Mouse (Mus musculus): ENCODE results near the gene Nipsnap2.
"Not testable (repeated sequence)": the region's sequence is repeated elsewhere in the genome, so short reads cannot be mapped to it uniquely, and the experiment has no call there.

The Nipsnap2 gene

DNA sequence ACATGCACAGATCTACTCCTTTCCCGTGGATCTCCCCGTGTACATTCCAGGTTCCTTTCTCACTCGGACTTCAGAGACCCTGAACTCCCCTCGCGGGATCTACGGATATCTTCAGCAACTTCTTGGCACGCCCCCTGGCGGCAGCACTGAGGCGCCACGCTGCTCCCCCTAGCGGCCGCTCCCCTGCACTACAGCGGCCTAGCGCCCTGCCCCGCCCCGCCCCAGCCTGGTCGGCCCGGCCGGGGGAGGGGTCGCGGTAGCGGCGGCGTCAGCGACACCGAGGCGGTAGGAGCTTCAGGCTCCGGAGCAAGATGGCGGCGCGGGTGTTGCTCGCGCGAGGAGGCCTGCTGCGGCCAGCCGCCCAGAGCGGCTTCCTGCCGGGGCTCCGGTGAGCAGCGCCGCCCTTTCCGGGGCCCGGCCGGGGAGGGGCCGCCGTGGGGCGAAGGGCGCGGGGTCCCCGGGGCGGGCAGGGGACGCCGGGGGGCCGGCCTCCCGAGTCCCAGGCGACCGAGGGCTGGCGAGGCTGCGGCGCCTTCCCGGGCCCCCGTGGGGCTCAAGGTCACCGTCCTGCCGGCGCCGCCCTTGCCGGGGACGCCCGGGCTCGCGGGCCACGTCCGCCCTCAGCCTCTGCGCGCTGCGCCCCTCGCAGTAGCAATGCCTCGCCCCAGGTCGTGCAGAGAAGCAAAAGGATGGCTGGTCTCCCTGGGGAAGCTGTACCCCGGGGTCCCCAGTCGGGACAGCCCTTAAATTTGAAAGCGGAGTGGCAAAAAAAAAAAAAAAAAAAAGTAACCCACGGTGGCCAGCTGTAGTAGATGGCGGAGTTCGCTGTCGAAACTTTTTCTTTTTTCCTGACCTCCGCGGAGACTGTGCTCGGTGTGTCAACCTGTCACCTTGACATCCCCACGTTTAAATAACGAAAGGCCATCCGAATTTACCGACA, at the start of gene Nipsnap2:
Gene Nipsnap2, plus strand, starts transcription at position 230 of the 940 bp plus-strand sequence.
- DNase-seq (ENCODE audit: low read depth, low spot score) = peak; percentile 90

DNA sequence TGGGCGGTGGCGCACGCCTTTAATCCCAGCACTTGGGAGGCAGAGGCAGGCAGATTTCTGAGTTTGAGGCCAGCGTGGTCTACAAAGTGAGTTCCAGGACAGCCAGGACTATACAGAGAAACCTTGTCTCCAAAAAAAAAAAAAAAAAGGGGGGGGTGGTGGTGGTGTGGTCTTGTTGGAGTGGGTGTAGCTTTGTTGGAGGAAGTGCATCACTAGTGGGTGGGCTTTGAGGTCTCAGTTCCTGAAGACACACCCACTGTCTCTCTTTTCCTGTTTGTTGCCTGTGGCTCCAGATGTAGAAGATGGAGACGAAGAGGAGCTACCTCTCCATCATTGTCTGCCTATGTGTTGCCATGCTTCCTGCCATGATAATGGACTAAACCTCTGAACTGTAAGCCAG, 39.7 kb upstream of the Nipsnap2 start:
- DNase-seq (ENCODE audit: low read depth, low spot score) = not testable (repeated sequence)

DNA sequence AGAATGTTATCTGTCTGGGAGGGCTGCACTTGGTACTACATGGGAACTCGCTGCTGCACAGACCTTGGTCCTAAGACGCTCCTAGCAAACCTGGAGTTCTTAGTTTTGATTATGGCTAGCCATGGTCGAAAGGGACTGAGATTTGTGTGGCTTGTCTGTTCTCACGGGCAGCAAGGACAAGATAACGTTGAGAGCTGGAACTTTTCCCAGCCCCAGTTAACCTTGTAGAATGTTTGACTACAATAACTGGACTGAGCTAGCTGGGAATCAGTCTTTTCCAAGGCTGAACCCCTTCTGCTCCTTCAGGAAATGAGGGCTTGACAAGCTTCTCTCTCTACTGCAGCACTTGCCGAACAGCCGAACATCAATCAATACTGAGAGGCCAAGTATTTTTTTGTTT, 37.2 kb upstream of the Nipsnap2 start:
- DNase-seq (ENCODE audit: low read depth, low spot score) = no peak

DNA sequence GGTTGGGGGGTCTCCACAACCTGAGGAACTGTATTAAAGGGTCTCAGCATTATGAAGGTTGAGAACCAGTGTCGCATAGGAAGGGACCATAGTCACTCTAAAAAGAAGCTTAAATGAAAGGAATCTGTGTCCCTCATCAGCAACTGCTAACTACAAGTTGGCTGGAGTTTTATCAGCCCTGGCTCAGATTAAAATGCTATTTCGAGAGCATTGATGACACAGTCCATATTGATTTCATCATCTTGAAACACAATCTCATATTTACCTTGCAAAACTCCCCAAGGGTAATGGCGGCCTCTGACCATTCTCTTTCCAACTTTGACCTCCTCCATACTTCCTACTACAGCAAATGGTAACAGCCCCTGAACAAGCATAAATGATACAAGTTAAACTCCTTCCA, 34.3 kb upstream of the Nipsnap2 start:
- no peak for DNase-seq (ENCODE audit: low read depth, low spot score)

DNA sequence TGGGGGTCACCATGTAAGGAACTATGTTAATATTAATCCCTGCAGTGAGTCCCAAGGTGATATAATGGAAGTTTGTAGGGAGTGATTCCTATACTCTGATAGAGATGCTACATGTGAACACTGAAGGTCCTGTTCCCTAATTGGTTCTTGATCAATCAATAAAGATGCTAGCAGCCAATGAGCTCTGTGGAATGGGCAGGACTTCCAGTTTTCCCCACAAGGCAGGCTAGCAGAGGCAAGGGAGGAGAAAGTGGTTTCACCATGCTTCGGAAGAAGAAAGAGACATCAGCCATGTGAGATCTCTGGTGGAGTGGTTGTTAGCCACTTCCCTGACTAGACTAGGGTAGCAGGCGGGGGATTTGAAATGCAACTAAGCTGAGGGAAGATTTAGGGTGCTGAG, 24.4 kb upstream of the Nipsnap2 start:
- no peak for DNase-seq (ENCODE audit: low read depth, low spot score)

DNA sequence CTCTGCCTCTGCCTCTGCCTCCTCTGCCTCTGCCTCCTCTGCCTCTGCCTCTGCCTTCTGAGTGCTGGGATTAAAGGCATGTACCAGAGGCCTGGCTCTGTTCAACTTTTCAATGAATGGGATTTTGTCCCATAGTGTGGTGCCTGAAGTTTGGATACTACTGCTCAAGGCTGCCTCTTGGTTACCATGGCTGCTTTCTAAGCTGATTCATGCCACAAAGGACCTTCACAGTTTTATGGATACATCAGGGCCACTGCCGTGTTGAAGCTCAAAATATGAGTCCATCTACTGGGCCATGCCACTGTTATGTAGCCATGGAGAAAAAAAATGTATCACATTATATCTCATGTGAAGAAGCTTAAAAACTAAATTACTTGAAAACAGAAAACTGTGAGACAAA, 23.2 kb upstream of the Nipsnap2 start:
- no peak for DNase-seq (ENCODE audit: low read depth, low spot score)

DNA sequence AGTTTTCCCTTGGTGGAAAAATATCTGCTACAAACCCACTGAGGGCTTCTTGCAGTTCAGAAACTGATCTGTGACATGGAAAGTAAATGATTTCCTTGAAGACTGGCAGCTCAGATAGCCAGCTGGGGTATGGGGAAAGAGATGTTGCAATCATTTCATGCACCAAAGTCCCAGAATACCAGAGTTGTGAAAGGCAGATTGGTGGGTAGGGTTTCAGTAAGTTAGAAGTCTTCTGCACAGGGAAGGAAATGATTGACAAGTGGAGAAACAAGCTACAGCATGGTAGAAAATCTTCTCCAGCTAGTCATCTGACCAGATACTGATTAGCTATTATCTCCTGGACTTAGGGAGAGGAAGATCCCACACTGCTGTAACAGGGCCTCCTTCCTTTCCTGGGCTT, 21.5 kb upstream of the Nipsnap2 start:
- no peak for DNase-seq (ENCODE audit: low read depth, low spot score)

DNA sequence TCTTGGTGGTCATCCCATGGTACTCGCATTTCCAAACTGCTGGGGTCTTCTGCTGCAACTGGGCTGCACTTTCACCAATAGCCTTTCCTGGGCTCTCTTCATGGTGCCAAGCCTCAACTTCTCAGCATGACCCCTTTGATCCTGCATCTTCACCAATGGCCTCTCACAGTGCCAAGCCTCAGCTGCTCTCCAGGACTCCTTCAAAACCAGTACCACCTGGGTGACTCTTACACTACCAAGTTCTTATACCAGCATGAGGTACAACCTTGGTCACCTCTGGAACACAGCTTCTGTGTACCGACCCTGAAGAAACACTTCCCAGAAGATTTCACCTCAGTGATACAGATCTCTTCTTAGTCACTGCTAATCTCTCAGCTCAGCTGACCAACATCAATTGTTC, 16.5 kb upstream of the Nipsnap2 start, which contains the start of gene Sept14:
Gene Sept14, minus strand, starts transcription at position 101 of the 400 bp plus-strand sequence.
- DNase-seq (ENCODE audit: low read depth, low spot score) = no peak

DNA sequence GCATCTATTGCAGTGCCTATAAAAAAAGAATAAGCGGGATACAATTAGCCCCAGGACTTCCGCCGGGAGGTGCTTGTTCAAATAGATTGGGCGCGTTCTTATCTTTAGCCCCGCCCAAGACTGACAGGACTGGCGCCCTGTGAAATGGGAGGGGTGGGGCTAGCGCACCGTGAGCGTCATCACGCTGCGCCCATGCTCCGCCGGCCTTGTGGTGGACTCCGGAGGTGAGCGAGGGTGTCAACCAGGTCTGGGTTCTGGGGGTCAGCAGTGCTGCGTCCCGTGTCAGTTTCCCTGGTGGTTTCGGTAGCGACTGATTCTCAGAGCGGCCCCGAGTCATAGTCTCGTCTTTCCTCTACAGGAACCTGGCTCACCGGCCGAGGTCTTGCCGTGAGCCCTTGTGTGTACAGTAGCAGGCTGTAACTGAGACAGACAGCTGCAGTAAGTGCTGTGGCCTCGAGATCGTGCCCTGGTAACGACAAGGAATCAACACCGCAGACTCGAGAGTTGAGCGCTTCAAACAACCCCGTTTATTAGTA, 9.5 kb upstream of the Nipsnap2 start, which contains the start of gene Mrps17:
Gene Mrps17, plus strand, starts transcription at position 172 of the 536 bp plus-strand sequence.
- DNase-seq (ENCODE audit: low read depth, low spot score) = peak; percentile 92

DNA sequence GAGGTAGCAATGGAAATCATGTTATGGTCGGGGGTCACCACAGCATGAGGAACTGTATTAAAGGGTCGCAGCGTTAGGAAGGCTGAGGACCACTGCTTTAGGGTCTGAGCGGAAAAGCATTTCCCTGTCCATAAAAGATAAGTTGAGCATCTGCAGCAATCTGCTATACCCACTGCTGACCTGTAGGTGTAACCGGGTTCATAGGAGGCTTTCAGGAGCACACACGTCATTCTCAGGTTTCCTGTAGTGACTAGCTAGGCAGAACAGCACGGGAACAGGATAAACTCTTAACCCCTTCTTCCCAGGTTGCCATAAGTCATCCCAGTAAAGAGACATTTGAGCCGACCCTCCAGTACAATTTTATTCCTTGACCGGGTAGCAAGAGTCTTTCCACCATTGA, 7.8 kb upstream of the Nipsnap2 start:
- no peak for DNase-seq (ENCODE audit: low read depth, low spot score)

DNA sequence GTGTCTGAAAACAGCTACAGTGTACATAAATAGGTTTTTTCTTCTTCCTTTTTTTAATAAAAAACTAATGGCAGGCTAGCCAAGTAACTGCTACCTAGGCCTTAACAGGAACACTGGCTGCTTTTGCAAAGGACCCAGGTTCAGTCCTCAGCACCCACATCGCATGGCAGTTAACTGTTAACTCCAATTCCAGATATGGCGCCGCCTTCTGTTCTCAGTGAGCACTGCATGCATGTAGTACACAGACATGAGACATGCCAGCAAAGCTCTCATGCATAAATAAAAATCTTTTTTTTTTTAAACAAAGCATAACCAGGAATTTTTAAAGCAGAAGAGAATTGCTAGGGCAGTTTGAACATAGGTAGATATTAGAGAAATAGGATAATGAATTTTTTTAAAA, 4.7 kb upstream of the Nipsnap2 start:
- DNase-seq (ENCODE audit: low read depth, low spot score) = no peak

DNA sequence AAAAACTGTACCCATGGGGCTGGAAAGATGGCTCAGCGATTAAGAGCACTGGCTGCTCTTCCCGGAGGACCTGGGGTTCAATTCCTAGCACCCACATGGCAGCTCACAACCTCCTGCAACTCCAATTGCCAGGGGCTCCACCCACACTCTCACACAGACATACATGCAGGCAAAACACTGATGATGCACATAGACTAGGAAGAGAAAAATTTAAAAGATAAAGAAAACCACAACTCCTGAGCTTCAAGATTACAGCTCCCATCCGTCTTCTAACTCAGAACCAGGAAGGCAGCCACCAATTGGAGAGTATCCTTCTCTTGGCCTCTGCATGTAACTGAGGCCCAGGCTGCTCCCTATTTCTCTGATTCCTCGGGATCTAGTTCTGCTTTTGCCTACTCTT, 595 bp upstream of the Nipsnap2 start:
- no peak for DNase-seq (ENCODE audit: low read depth, low spot score)

DNA sequence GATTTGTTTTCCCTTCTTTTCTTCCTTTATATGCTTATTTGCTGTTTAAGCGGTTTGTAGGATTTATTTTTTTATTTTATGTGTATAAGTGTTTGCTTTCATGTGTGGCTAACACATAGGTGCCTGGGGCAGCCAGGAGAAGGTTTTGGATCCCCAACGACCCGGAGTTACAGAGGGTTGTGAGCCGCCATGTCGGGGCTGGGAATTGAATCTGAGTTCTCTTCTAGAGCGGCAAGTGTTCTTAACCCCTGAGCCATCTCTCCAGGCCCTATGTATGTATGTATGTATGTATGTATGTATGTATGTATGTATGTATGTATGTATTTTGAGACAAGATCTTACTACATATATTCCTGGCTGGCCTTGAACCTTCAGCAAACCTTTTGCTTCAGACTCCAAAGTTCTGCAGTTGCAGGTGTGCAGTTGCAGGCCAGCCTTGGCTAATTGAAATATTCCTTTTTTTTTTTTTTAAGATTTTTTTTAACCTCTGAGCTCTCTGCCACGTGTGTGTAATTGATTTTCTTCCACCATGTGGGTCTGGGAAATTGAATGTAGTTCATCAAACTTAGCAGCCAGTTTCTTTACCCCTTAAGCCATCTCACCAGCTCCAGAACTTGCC, 1.0 kb downstream of the Nipsnap2 start:
- peak; percentile 16 for DNase-seq (ENCODE audit: low read depth, low spot score)

DNA sequence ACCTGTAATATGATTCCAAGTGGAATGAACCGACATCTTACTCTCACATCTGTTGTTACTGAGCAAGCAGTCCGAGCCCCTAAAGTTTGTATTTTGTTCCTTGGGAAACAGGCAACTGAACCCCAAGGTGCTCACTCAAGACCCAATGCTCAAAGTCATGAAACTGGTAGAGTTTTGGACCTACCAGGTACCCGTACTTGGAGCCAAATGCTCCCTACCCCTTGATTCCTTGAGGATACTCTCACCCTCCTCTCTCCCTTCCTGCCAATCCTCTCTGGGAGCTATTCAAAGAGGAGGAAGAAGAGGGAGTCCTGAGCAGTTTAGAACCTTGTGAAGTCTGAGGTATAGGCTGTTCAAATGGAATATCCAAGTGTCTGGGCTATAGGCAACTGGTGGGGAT, 1.9 kb downstream of the Nipsnap2 start:
- no peak for DNase-seq (ENCODE audit: low read depth, low spot score)

DNA sequence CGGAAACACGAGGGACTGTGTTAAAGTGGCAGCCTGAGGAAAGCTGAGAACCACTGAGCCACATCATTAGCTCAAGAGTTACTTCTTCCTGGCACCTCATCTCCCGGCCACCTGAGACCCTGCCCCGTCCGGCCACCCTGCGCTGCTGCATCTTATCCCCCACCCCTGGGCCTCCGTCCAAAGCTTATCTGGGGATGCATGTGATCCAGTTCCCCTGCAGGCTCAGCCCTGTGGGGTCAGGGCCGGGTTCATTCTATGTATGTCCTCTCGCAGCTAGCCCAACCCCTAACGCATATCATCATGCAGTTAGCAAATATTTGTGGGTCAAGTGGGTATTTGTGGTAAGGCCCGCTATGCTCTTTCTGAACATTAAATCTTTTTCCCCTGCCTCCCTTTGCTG, 4.4 kb downstream of the Nipsnap2 start:
- no peak for DNase-seq (ENCODE audit: low read depth, low spot score)

DNA sequence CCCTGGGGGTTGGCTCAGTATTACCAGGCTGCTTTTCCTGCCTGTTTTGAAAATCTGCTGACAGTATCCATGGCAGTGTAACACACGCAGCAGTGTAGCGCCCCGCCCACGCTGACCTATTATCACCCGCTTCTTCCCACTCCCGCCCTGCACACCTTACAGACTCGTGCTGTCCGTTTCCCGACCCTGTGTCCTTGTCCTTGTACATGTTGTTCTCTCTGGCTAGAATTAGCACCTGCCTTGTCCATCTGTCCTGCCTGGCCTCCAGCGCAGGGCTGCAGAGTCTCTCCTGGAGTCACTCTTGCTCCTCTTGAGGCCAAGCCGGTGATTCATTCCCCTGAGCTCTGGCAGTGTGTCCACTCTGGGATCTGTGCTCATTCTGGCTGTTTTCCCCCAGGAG, 5.5 kb downstream of the Nipsnap2 start:
- no peak for DNase-seq (ENCODE audit: low read depth, low spot score)

DNA sequence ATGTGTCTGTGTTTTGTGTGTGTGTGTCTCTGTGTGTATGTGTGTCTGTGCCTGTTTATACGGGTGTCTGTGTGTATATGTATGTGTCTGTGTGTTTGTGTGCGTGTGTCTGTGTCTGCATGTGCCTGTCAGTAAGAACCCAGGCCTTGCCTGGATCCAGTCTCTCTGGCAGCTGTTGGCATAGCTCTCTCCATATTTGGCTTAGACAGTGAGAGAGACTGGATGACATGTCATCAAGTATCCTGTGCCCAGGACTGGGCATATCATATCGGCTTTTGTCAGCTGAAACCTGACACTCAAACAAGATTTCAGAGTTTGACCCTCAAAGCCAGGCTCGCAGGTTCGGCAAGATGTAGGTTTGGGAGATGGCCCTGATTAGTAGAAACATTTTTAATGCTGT, 6.2 kb downstream of the Nipsnap2 start:
- no peak for DNase-seq (ENCODE audit: low read depth, low spot score)

DNA sequence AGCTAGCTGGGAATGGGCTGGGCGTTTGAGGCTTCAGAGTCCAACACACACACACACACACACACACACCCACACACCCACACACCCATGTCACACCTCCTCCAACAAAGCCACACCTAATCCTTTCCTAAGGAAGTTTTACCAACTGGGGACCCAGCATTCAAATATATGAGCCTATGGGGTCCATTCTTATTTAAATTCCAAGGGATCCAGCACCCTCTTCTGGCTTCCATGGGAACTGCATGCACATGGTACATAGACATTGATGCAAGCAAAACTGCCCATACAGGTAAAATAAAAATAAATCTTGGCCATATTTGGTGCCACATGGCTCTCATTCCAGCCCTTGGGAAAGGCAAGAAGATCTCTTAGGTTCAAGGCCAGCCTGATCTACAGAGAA, 16.1 kb downstream of the Nipsnap2 start:
- no peak for DNase-seq (ENCODE audit: low read depth, low spot score)

DNA sequence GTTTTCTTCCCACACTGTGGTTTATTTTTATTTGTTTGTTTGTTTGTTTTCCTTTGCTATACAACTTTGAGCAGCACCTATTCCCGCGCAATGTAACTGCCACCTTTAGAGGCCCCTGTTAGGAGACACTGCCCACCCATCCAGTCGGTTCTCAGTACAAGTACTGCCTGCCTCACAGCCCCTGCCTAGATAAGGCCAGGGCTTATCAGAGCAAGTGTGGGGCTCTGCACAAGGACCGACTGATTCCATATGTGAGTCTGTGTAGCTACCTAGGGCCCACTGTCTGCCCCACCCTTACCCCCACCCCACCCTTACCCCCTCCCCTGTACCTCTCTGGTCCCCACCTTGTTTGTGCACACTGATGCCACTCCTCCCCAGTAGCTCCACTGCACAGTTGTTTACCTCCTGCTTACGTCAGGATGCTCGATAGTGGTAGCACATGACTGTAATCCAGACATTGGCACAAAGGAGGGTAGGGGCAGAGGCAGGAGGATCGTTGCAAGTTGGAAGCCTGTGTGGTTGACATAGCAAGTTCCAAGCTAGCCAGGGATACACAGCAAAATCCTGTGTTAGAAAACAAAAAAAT, 18.1 kb downstream of the Nipsnap2 start:
- DNase-seq (ENCODE audit: low read depth, low spot score) = no peak

DNA sequence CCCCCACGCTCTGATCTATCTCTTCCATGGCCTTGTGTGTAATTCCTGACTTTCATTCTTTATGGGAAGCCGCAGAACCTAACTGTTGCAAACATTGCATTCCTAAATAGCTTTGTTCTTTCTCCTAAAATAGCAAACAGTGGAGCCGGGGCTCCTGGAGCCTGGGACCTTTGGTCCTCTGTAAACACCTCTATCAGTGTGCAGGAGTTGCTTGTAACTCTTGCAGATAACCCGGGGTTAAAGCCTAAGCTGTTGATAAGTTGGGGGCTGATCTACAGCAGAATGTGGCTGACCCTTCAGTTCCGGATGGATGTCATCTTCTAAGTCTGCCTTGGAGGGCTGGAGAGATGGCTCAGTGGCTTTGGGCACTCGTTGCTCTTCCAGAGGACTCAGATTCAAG, 19.2 kb downstream of the Nipsnap2 start:
- no peak for DNase-seq (ENCODE audit: low read depth, low spot score)

DNA sequence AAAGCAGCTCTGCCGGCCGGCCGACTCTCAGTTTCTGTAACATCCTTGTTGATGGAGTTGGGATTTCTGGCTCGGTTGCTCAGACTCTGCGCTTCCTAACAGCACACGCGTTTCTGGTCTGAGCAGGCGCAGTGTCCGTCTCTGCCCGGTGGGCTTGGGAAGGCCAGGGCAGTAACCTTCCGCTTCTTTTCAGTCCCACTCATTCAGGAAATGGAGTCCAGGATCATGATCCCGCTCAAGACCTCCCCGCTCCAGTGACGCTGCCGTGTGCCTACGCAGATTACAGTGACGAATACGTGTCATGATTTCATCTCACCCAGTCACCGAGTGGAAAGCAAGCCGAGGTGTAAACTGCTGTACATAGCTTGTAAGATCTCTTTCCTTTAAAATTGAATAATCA, 32.0 kb downstream of the Nipsnap2 start:
- DNase-seq (ENCODE audit: low read depth, low spot score) = no peak

DNA sequence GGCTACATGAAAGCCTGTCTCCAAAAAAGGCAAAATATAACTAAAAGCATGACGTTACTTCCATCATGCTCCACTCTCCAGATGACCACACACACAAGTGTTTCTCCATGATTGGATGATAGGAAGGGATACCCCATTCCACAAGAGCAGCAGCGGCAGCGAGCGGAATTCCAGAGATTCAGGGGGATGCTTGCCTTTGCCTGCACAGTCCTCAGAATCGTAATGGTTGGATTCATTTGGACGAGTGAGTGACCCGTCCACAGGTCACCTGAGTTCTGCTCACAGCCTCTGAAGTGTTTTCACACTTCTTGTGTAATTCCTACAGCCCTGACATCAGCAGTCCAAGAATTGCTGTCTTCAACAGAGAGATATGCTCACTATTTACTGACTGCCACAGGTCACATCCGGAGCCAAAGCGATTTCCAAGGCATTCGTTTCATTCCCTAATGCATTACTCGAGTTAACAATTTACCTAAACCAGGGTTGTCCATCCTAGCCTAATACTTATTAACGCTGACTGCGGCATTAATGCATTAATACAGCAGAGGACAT, 35.1 kb downstream of the Nipsnap2 start:
- DNase-seq (ENCODE audit: low read depth, low spot score) = no peak
